ENCODE assay signal across 9 mouse cellular contexts in genomic region chr5:118214012-118214411, GRCm38 (mm10). TPM values are rescaled to one million over a fixed set of nuclear protein-coding genes. Genes with fewer than 3 reads are reported as not detected.
DNase-seq lines count a peak whose midpoint lies in the region; ATAC-seq and TF ChIP-seq lines count a peak whose summit lies in the region.
"Had no signal": no experiment of that assay in that cellular context is flagged by ENCODE, and none has a peak within 500 bp of the region (broad histone marks: within the 10 kb centered on the region; RNA-seq: fewer than 3 reads in every experiment).

No protein-coding gene starts in this region.

- peaks cover 19% of the 10 kb centered on the region for H3K4me1 ChIP-seq in forebrain, embryonic 12.5 days
- H3K4me1 ChIP-seq in intestine, embryonic 15.5 days (replicated peaks), result peaks cover 13% of the 10 kb centered on the region; the same call in 1 of the 2 replicates
- H3K4me1 ChIP-seq in neural tube, embryonic 14.5 days (ENCODE audit: control insufficient read depth, insufficient read depth, low read length), result peaks cover 25% of the 10 kb centered on the region

- ATAC-seq in forebrain, embryonic 12.5 days (ENCODE audit: low FRiP score), result peak; percentile 57; the same call in 1 of the 2 replicates
- peak; percentile 39 for ATAC-seq in intestine, embryonic 15.5 days
- peak; percentile 38; the same call in 1 of the 2 replicates for ATAC-seq in neural tube, embryonic 14.5 days (ENCODE audit: low read depth)
- no peak for ATAC-seq in megakaryocyte-erythroid progenitor cell, adult 5-6 weeks (replicated peaks; ENCODE audit: low FRiP score, low TSS enrichment, poor library complexity, severe bottlenecking)

- peaks cover 7% of the 10 kb centered on the region for H3K36me3 ChIP-seq in forebrain, embryonic 12.5 days (replicated peaks)
- no peaks in the 10 kb centered on the region for H3K36me3 ChIP-seq in intestine, embryonic 15.5 days
- H3K36me3 ChIP-seq in neural tube, embryonic 14.5 days (ENCODE audit: control insufficient read depth, insufficient read depth, low read length), result no peaks in the 10 kb centered on the region

- TF ChIP-seq CTCF in left cerebral cortex, adult 2 months (IDR thresholded peaks at IDR 0.05), result no peak

- peak overlapping the region; percentile 58 for H3K9ac ChIP-seq in forebrain, embryonic 12.5 days
- H3K9ac ChIP-seq in intestine, embryonic 15.5 days, result no peak overlapping the region
- peak overlapping the region; percentile 46; the same call in 1 of the 2 replicates for H3K9ac ChIP-seq in neural tube, embryonic 14.5 days (replicated peaks; ENCODE audit: low read depth, low read length)

- WGBS in forebrain, embryonic 12.5 days, result 14% methylated on average over 5 of the region's 5 CpGs
- 20% methylated on average over 5 of the region's 5 CpGs for WGBS in intestine, embryonic 15.5 days
- WGBS in neural tube, embryonic 14.5 days, result 24% methylated on average over 5 of the region's 5 CpGs

- intact Hi-C loops in left cerebral cortex, adult 2 months (cut with DNase I), result loop anchor here (2.0 kb wide), 1 partner anchor 43 kb away; no protein-coding TSS in a partner anchor
- intact Hi-C loops in left cerebral cortex, postnatal 4 days (cut with DNase I), result no loop called here

- no peaks in the 10 kb centered on the region for H3K9me3 ChIP-seq in forebrain, embryonic 12.5 days
- H3K9me3 ChIP-seq in intestine, embryonic 15.5 days, result no peaks in the 10 kb centered on the region
- no peaks in the 10 kb centered on the region for H3K9me3 ChIP-seq in neural tube, embryonic 14.5 days (ENCODE audit: control insufficient read depth, low read length)

- H3K4me2 ChIP-seq in forebrain, embryonic 12.5 days, result peak overlapping the region; percentile 68
- peak overlapping the region; percentile 77 for H3K4me2 ChIP-seq in intestine, embryonic 15.5 days (replicated peaks)
- H3K4me2 ChIP-seq in neural tube, embryonic 14.5 days (ENCODE audit: low read depth, low read length), result peak overlapping the region; percentile 55

- no peak for DNase-seq in left cerebral cortex, adult 2 months (ENCODE audit: extremely low spot score in 1 of 2, low spot score in 2 of 2)
- DNase-seq in left cerebral cortex, postnatal 4 days, result no peak
- DNase-seq in ovary, postnatal 36 days (ENCODE audit: low spot score), result no peak
- no peak for DNase-seq in urinary bladder, postnatal 4 days (ENCODE audit: low spot score in 2 of 2)

- H3K27ac ChIP-seq in left cerebral cortex, adult 2 months, result peak overlapping the region; percentile 89
- H3K27ac ChIP-seq in forebrain, embryonic 12.5 days, result peak overlapping the region; percentile 36; the same call in 1 of the 2 replicates
- no peak overlapping the region for H3K27ac ChIP-seq in intestine, embryonic 15.5 days
- no peak overlapping the region for H3K27ac ChIP-seq in neural tube, embryonic 14.5 days (ENCODE audit: low read depth, low read length)

- H3K27me3 ChIP-seq in forebrain, embryonic 12.5 days, result no peaks in the 10 kb centered on the region
- no peaks in the 10 kb centered on the region for H3K27me3 ChIP-seq in intestine, embryonic 15.5 days (replicated peaks)
- no peaks in the 10 kb centered on the region for H3K27me3 ChIP-seq in neural tube, embryonic 14.5 days (ENCODE audit: control insufficient read depth, insufficient read depth, low read length)

- peak overlapping the region; percentile 32 for H3K4me3 ChIP-seq in left cerebral cortex, adult 2 months
- peak overlapping the region; percentile 41 for H3K4me3 ChIP-seq in forebrain, embryonic 12.5 days (replicated peaks)
- H3K4me3 ChIP-seq in intestine, embryonic 15.5 days (replicated peaks), result peak overlapping the region; percentile 31; the same call in 1 of the 2 replicates
- H3K4me3 ChIP-seq in neural tube, embryonic 14.5 days (ENCODE audit: low read depth, low read length), result peak overlapping the region; percentile 18
- H3K4me3 ChIP-seq: erythroblast, embryonic 14.5 days had no signal

RNA-seq across cellular contexts. Expression of gene Rnft2, which starts 30.9 kb away (rescaled TPM):
- 10 to 100 TPM; 65.1 to 78.8 TPM for total RNA-seq in left cerebral cortex, adult 2 months (2021)
- total RNA-seq in left cerebral cortex, postnatal 4 days (2021), result 10 to 100 TPM; 77.0 to 91.2 TPM
- polyA plus RNA-seq in forebrain, embryonic 12.5 days (2016; fragmentation: Nextera tagmentation; extraction: Ambion mirVana), result 8.3 and 11.0 TPM in 2 replicates
- polyA plus RNA-seq in intestine, embryonic 15.5 days (2015; fragmentation: Nextera tagmentation; extraction: Ambion mirVana), result 2.2 and 3.2 TPM in 2 replicates
- polyA plus RNA-seq in neural tube, embryonic 14.5 days (2014; fragmentation: Nextera tagmentation; extraction: Ambion mirVana), result 11.8 and 20.3 TPM in 2 replicates
- total RNA-seq in megakaryocyte-erythroid progenitor cell, adult 5-6 weeks (2014; fragmentation: Nextera tagmentation), result not detected in 2 replicates
- total RNA-seq in megakaryocyte-erythroid progenitor cell, adult 5-6 weeks (2017), result not detected in 2 replicates
- polyA plus RNA-seq: erythroblast, embryonic 14.5 days had no signal

RNA-seq across cellular contexts. Expression of gene 2410131K14Rik, which starts 31.0 kb away (rescaled TPM):
- 10 to 100 TPM; 13.3 to 14.9 TPM for total RNA-seq in left cerebral cortex, adult 2 months (2021)
- 10 to 100 TPM; 22.8 to 23.8 TPM for total RNA-seq in left cerebral cortex, postnatal 4 days (2021)
- 13.2 and 13.7 TPM in 2 replicates for polyA plus RNA-seq in forebrain, embryonic 12.5 days (2016; fragmentation: Nextera tagmentation; extraction: Ambion mirVana)
- 7.1 and 7.2 TPM in 2 replicates for polyA plus RNA-seq in intestine, embryonic 15.5 days (2015; fragmentation: Nextera tagmentation; extraction: Ambion mirVana)
- 15.7 and 16.0 TPM in 2 replicates for polyA plus RNA-seq in neural tube, embryonic 14.5 days (2014; fragmentation: Nextera tagmentation; extraction: Ambion mirVana)
- total RNA-seq in megakaryocyte-erythroid progenitor cell, adult 5-6 weeks (2014; fragmentation: Nextera tagmentation), result 0.92 and 1.0 TPM in 2 replicates
- total RNA-seq in megakaryocyte-erythroid progenitor cell, adult 5-6 weeks (2017), result 1.4 and 2.1 TPM in 2 replicates
- polyA plus RNA-seq: erythroblast, embryonic 14.5 days had no signal

RNA-seq across cellular contexts. Expression of gene Hrk, which starts 49.6 kb away (rescaled TPM):
- 10 to 100 TPM; 26.6 to 26.7 TPM for total RNA-seq in left cerebral cortex, adult 2 months (2021)
- 10 to 100 TPM; 15.8 to 20.7 TPM for total RNA-seq in left cerebral cortex, postnatal 4 days (2021)
- polyA plus RNA-seq in forebrain, embryonic 12.5 days (2016; fragmentation: Nextera tagmentation; extraction: Ambion mirVana), result 0.46 and 0.52 TPM in 2 replicates
- 0.11 and 0.25 TPM in 2 replicates for polyA plus RNA-seq in intestine, embryonic 15.5 days (2015; fragmentation: Nextera tagmentation; extraction: Ambion mirVana)
- 3.5 and 3.9 TPM in 2 replicates for polyA plus RNA-seq in neural tube, embryonic 14.5 days (2014; fragmentation: Nextera tagmentation; extraction: Ambion mirVana)
- not detected in 2 replicates for total RNA-seq in megakaryocyte-erythroid progenitor cell, adult 5-6 weeks (2014; fragmentation: Nextera tagmentation)
- total RNA-seq in megakaryocyte-erythroid progenitor cell, adult 5-6 weeks (2017), result not detected in 2 replicates
- polyA plus RNA-seq: erythroblast, embryonic 14.5 days had no signal

RNA-seq across cellular contexts. Expression of gene Fbxw8, which starts 58.7 kb away (rescaled TPM):
- total RNA-seq in left cerebral cortex, adult 2 months (2021), result 10 to 100 TPM; 34.5 to 35.1 TPM
- total RNA-seq in left cerebral cortex, postnatal 4 days (2021), result 10 to 100 TPM; 45.6 to 45.8 TPM
- 41.5 and 41.7 TPM in 2 replicates for polyA plus RNA-seq in forebrain, embryonic 12.5 days (2016; fragmentation: Nextera tagmentation; extraction: Ambion mirVana)
- polyA plus RNA-seq in intestine, embryonic 15.5 days (2015; fragmentation: Nextera tagmentation; extraction: Ambion mirVana), result 20.7 and 22.6 TPM in 2 replicates
- 16.5 and 20.4 TPM in 2 replicates for polyA plus RNA-seq in neural tube, embryonic 14.5 days (2014; fragmentation: Nextera tagmentation; extraction: Ambion mirVana)
- 18.1 and 25.3 TPM in 2 replicates for total RNA-seq in megakaryocyte-erythroid progenitor cell, adult 5-6 weeks (2014; fragmentation: Nextera tagmentation)
- 12.9 and 23.8 TPM in 2 replicates for total RNA-seq in megakaryocyte-erythroid progenitor cell, adult 5-6 weeks (2017)

Comparison
In these comparisons a context has a peak if more than half of its experiments do, and no peak if none do; other contexts are left out.
1. H3K27ac ChIP-seq: peak in left cerebral cortex, adult 2 months (single experiment) and forebrain, embryonic 12.5 days (single experiment); none in intestine, embryonic 15.5 days (single experiment) and neural tube, embryonic 14.5 days (single experiment).
2. RNA of gene Rnft2, which starts 30.9 kb away (total RNA-seq): 77.0 to 91.2 TPM in left cerebral cortex, postnatal 4 days and 65.1 to 78.8 TPM in left cerebral cortex, adult 2 months; not detected in megakaryocyte-erythroid progenitor cell, adult 5-6 weeks; every median in the first group is over 10 times any median in the second.
3. RNA of gene 2410131K14Rik, which starts 31.0 kb away (total RNA-seq): 22.8 to 23.8 TPM in left cerebral cortex, postnatal 4 days and 13.3 to 14.9 TPM in left cerebral cortex, adult 2 months; 0.92 to 2.1 TPM in megakaryocyte-erythroid progenitor cell, adult 5-6 weeks; every median in the first group is over 4 times any median in the second.
4. RNA of gene Hrk, which starts 49.6 kb away (total RNA-seq): 26.6 to 26.7 TPM in left cerebral cortex, adult 2 months and 15.8 to 20.7 TPM in left cerebral cortex, postnatal 4 days; not detected in megakaryocyte-erythroid progenitor cell, adult 5-6 weeks; every median in the first group is over 10 times any median in the second.
5. Peak in every context shown above with its lines, with median percentiles within 50 percentile points of each other: H3K4me3 ChIP-seq and H3K4me2 ChIP-seq.